Mouse (Mus musculus): ENCODE data around the gene Col23a1.

The Col23a1 gene

GRCm38 (mm10) chr11:51488813-51489212 lies 199.1 kb downstream of the Col23a1 start:
- no peak for DNase-seq

GRCm38 (mm10) chr11:51493421-51493820 lies 203.7 kb downstream of the Col23a1 start:
- DNase-seq: no peak

GRCm38 (mm10) chr11:51494178-51494577 lies 204.5 kb downstream of the Col23a1 start:
- no peak for DNase-seq

- DNase-seq: no peak
Measured at GRCm38 (mm10) chr11:51499776-51500175, 210.1 kb downstream of the Col23a1 start.

- no peak for DNase-seq
Measured at GRCm38 (mm10) chr11:51502431-51502851, 212.7 kb downstream of the Col23a1 start.

- DNase-seq: no peak
Measured at GRCm38 (mm10) chr11:51504946-51505345, 215.2 kb downstream of the Col23a1 start.

GRCm38 (mm10) chr11:51508053-51508452 lies 218.3 kb downstream of the Col23a1 start:
- DNase-seq: peak; percentile 94

- peak; percentile 74 for DNase-seq
Measured at GRCm38 (mm10) chr11:51509211-51509610, 219.5 kb downstream of the Col23a1 start.

GRCm38 (mm10) chr11:51513019-51513418 lies 223.3 kb downstream of the Col23a1 start:
- no peak for DNase-seq

GRCm38 (mm10) chr11:51515346-51515745 lies 225.6 kb downstream of the Col23a1 start:
- DNase-seq: no peak

- DNase-seq: no peak
Measured at GRCm38 (mm10) chr11:51518100-51518499, 228.4 kb downstream of the Col23a1 start.

- no peak for DNase-seq
Measured at GRCm38 (mm10) chr11:51518585-51518984, 228.9 kb downstream of the Col23a1 start.

GRCm38 (mm10) chr11:51521440-51521839 lies 231.7 kb downstream of the Col23a1 start:
- DNase-seq: no peak

GRCm38 (mm10) chr11:51523215-51523614 lies 233.5 kb downstream of the Col23a1 start:
- DNase-seq: no peak

GRCm38 (mm10) chr11:51523625-51524024 lies 233.9 kb downstream of the Col23a1 start:
- DNase-seq: peak; percentile 75

- no peak for DNase-seq
Measured at GRCm38 (mm10) chr11:51526631-51527161, 237.0 kb downstream of the Col23a1 start.

- DNase-seq: no peak
Measured at GRCm38 (mm10) chr11:51533128-51533533, 243.4 kb downstream of the Col23a1 start.

GRCm38 (mm10) chr11:51534314-51534713 lies 244.6 kb downstream of the Col23a1 start:
- no peak for DNase-seq

GRCm38 (mm10) chr11:51538388-51538787 lies 248.7 kb downstream of the Col23a1 start:
- DNase-seq: no peak

- peak; percentile 91 for DNase-seq
Measured at GRCm38 (mm10) chr11:51538919-51539758, 249.4 kb downstream of the Col23a1 start.

GRCm38 (mm10) chr11:51539759-51540282 lies 250.1 kb downstream of the Col23a1 start:
- peak; percentile 99 for DNase-seq

GRCm38 (mm10) chr11:51542424-51542823 lies 252.7 kb downstream of the Col23a1 start:
- DNase-seq: no peak

GRCm38 (mm10) chr11:51543487-51544050 lies 253.8 kb downstream of the Col23a1 start:
- peak; percentile 81 for DNase-seq

GRCm38 (mm10) chr11:51544413-51544812 lies 254.7 kb downstream of the Col23a1 start:
- peak; percentile 68 for DNase-seq
